Mouse (Mus musculus) forebrain, embryonic 13.5 days (tissue): ENCODE data around the gene Mapk8ip3. TPM values are rescaled to one million over a fixed set of nuclear protein-coding genes. Genes with fewer than 3 reads are reported as not detected.
A peak's percentile ranks its signal among the peaks of the same experiment; 100 is the strongest.

Experiments used
- ATAC-seq: fragments of 200-750 bp; cut with Nextera tagmentation; 2 replicates; pipeline ENCODE4 v1.8.0; 2017
- H3K27ac ChIP-seq: fragments of 300-500 bp; sonication (generic); 2 replicates; pipeline ENCODE4 v1.5.1; 2015; ENCODE audit warnings: inconsistent platforms, mild to moderate bottlenecking, moderate library complexity
- H3K27me3 ChIP-seq: fragments of 300-500 bp; sonication (generic); 2 replicates; pipeline ENCODE4 v1.6.1; 2015; ENCODE audit warnings: mild to moderate bottlenecking, inconsistent platforms
- H3K36me3 ChIP-seq: fragments of 300-500 bp; sonication (generic); 2 replicates; pipeline ENCODE4 v1.6.1; 2015; ENCODE audit warnings: mild to moderate bottlenecking, inconsistent platforms; ENCODE audit not compliant: poor library complexity, severe bottlenecking
- H3K4me1 ChIP-seq: fragments of 300-500 bp; sonication (generic); 2 replicates; pipeline ENCODE4 v1.6.1; 2015; ENCODE audit warnings: inconsistent platforms
- H3K4me2 ChIP-seq: fragments of 300-500 bp; sonication (generic); 2 replicates; pipeline ENCODE4 v1.6.1; 2015; ENCODE audit warnings: inconsistent platforms, mild to moderate bottlenecking, moderate library complexity
- H3K4me3 ChIP-seq: fragments of 300-500 bp; sonication (generic); 2 replicates; pipeline ENCODE4 v1.5.1; 2015; ENCODE audit warnings: mild to moderate bottlenecking, inconsistent platforms
- H3K9ac ChIP-seq: fragments of 300-500 bp; sonication (generic); 2 replicates; pipeline ENCODE4 v1.6.1; 2015; ENCODE audit warnings: mild to moderate bottlenecking, inconsistent platforms
- H3K9me3 ChIP-seq: fragments of 300-500 bp; sonication (generic); replicated peaks from 2 replicates; pipeline ENCODE4 v1.6.1; 2016; ENCODE audit warnings: inconsistent platforms
- WGBS: fragments of 180-500 bp; shearing (Covaris S2); methylation state at CpG from one replicate; pipeline ENCODE4 v1.1.7; 2015; 5-methylcytosine and 5-hydroxymethylcytosine counted together
- polyA plus RNA-seq: library from polyadenylated mRNA; unstranded; fragments of >200 nt; fragmentation: Nextera tagmentation; extraction: Ambion mirVana; gene quantifications from 2 replicates; pipeline ENCODE4 v1.2.1, GENCODE M21; 2015

The Mapk8ip3 gene
- polyA plus RNA-seq, 1 experiment from 2014 or later, result 60.8 TPM

DNA sequence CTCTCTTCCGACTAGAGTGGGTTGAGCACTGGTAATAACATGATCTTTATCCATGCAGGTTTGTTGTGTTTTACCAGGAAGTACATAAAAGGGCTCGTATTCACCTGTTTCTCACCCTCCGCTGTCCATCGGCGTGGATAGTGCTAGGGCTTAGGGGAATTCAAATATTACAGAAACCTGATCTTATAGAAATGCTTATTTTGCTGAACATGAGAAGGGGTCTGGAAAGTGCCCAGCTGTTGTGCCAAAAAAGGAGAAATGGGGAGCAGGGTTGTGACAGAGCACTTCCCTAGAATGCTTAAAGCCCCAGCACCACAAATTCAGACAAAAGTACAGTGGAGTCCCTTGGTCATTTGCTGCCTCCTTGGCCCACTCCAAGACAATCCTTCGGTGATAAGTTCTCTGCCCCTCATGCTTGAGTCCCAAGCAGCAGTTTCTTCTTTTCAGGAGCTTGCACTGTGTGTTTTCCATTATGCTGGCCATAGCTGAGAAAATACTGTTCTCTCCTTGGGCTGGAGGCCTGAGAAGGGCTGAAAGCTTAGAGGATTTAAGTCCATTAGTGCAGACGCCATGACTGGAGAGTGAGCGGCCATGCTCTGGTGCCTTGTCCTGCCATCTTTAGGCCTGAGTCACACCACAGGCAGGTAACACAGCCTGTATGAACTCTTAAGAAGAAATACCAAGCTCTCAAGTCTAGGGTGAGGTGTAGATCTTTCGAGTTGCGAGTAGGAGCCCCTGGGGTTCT is 85.2 kb downstream of the Mapk8ip3 start:
- Histone ChIP-seq H3K9me3 (no peaks in the 10 kb centered on the region), H3K27me3 (peaks cover 9% of the 10 kb centered on the region), H3K27ac (no peak overlapping the region), H3K4me3 (peak overlapping the region; percentile 70), H3K4me2 (peak overlapping the region; percentile 89), H3K36me3 (peaks cover 34% of the 10 kb centered on the region), H3K4me1 (peaks cover 23% of the 10 kb centered on the region), H3K9ac (peak overlapping the region; percentile 75)
- ATAC-seq, result no peak
- 80% methylated on average over 10 of the region's 10 CpGs for WGBS

DNA sequence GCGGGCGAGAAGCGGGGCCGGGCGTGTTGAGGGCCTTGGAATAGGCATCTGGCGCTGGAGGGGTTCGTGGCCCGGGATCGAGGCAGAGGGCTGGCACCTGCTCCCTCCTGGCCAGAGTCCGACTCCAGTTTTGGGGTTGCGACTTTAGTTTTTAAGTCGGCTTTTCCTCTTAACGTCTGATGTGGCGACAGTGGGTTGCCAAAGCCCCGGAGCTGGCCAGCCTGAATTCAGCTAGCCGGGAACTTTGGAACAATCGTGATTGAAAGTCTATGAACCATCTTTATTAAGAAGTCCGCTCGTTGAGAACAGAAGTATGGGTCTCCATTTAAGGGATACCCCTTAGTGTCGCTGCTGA is 86.0 kb downstream of the Mapk8ip3 start:
- WGBS, result 2% methylated on average over 20 of the region's 20 CpGs
- no peak overlapping the region for H3K27ac ChIP-seq
- H3K4me3 ChIP-seq, result peak overlapping the region; percentile 70
- peak overlapping the region; percentile 89 for H3K4me2 ChIP-seq
- peaks cover 23% of the 10 kb centered on the region for H3K4me1 ChIP-seq
- H3K36me3 ChIP-seq, result peaks cover 26% of the 10 kb centered on the region
- H3K9ac ChIP-seq, result peak overlapping the region; percentile 75
- no peak for ATAC-seq
- H3K27me3 ChIP-seq, result peaks cover 9% of the 10 kb centered on the region
- no peaks in the 10 kb centered on the region for H3K9me3 ChIP-seq

- peak within 1 kb of the TSS; percentile 89 for H3K4me2 ChIP-seq
- peaks cover 21% of the 10 kb centered on the region for H3K36me3 ChIP-seq
- H3K27ac ChIP-seq, result peak within 1 kb of the TSS; percentile 85
- peak within 1 kb of the TSS; percentile 78 for H3K9ac ChIP-seq
- H3K9me3 ChIP-seq, result no peaks in the 10 kb centered on the region
- H3K4me3 ChIP-seq, result peak within 1 kb of the TSS; percentile 70
- under 1% methylated on average over 52 of the region's 58 CpGs for whole genome bisulfite sequencing
- ATAC-seq, result peak; percentile 100
- peaks cover 23% of the 10 kb centered on the region for H3K4me1 ChIP-seq
- peaks cover 9% of the 10 kb centered on the region for H3K27me3 ChIP-seq
These were observed 86.6 kb downstream of the Mapk8ip3 start, which contains the start of gene Fahd1 for GRCm38 (mm10) chr17:24850065-24850772. Fahd1 (minus strand) TSS chr17:24850364.

DNA sequence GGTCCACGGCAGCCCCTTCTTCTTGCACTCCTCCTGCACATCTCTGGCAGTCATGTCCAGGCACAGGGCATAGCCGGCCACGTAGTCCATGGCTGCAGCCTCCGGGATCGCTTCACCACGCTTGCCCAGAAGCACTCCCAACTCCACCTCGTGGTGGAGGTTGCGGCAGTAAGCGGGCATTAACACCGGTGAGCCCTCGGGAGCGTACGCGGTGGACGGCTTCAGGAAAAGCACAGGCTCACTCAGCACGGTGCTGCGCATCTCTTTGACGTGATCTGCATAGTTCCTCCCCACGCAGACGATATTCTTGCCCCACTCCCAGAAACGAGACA is 87.1 kb downstream of the Mapk8ip3 start:
- Histone ChIP-seq H3K27me3 (peaks cover 9% of the 10 kb centered on the region), H3K4me2 (peak overlapping the region; percentile 89), H3K9ac (peak overlapping the region; percentile 78), H3K36me3 (peaks cover 21% of the 10 kb centered on the region), H3K4me1 (peaks cover 23% of the 10 kb centered on the region), H3K4me3 (peak overlapping the region; percentile 70), H3K27ac (peak overlapping the region; percentile 85), H3K9me3 (no peaks in the 10 kb centered on the region)
- no peak; the same call in 1 of the 2 replicates for ATAC-seq
- 0% methylated on average over 21 of the region's 21 CpGs for WGBS

GRCm38 (mm10) chr17:24848600-24849031 is 88.2 kb downstream of the Mapk8ip3 start:
- no peaks in the 10 kb centered on the region for H3K9me3 ChIP-seq
- H3K4me1 ChIP-seq, result peaks cover 23% of the 10 kb centered on the region
- ATAC-seq, result no peak
- no peak overlapping the region for H3K27ac ChIP-seq
- H3K36me3 ChIP-seq, result peaks cover 11% of the 10 kb centered on the region
- peak overlapping the region; percentile 89; the same call in 1 of the 2 replicates for H3K4me2 ChIP-seq
- no peak overlapping the region for H3K4me3 ChIP-seq
- H3K27me3 ChIP-seq, result peaks cover 16% of the 10 kb centered on the region
- no peak overlapping the region for H3K9ac ChIP-seq

DNA sequence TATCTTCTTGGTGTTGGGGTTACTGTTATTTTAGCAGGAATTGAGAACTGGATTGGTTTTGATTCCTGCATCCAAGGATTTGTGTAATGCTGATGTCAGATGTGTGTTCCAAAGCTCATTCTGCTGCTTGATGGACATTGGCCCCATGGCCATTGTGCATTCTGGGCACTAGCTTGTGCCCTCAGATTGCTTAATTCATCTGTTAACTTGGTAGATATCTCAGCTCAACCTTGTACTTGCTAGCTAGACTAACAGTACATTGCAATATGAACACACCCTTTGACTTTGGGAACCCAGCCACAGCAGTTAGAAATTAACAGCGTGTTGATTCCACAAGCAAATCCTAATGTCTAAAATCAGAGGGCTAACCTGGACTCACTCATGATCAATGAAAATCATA is 89.4 kb downstream of the Mapk8ip3 start:
- ATAC-seq, result no peak
- Histone ChIP-seq H3K27me3 (peaks cover 16% of the 10 kb centered on the region), H3K9me3 (no peaks in the 10 kb centered on the region), H3K36me3 (no peaks in the 10 kb centered on the region), H3K4me3 (no peak overlapping the region), H3K4me1 (peaks cover 23% of the 10 kb centered on the region), H3K4me2 (no peak overlapping the region), H3K27ac (no peak overlapping the region), H3K9ac (no peak overlapping the region)
- WGBS, result 95% methylated on average over 1 of the region's 1 CpGs

DNA sequence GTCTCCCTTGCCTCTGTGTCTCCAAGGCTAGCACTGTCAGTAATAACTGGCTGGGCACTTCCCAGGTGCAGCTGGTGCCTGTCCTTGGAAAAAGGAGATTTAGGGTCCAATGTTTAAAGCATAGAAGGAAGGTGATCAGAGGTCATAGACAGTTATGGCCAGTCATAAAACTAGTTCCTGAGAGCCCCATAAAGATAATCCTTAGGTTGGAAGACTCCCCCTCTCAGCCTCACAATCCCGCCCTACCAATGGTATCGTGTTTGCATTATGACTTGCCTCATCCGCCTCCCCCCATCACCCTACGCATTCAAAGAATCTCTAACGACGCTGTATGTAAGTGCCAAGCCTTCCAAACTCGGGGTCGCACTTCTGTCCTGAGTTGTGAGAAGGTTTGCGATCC is 92.3 kb downstream of the Mapk8ip3 start:
- H3K27me3 ChIP-seq, result peaks cover 12% of the 10 kb centered on the region
- H3K4me1 ChIP-seq, result peaks cover 14% of the 10 kb centered on the region
- H3K9me3 ChIP-seq, result no peaks in the 10 kb centered on the region
- no peak overlapping the region for H3K4me3 ChIP-seq
- ATAC-seq, result no peak
- no peak overlapping the region for H3K9ac ChIP-seq
- no peak overlapping the region for H3K27ac ChIP-seq
- WGBS, result 58% methylated on average over 9 of the region's 9 CpGs
- H3K4me2 ChIP-seq, result no peak overlapping the region
- H3K36me3 ChIP-seq, result no peaks in the 10 kb centered on the region

DNA sequence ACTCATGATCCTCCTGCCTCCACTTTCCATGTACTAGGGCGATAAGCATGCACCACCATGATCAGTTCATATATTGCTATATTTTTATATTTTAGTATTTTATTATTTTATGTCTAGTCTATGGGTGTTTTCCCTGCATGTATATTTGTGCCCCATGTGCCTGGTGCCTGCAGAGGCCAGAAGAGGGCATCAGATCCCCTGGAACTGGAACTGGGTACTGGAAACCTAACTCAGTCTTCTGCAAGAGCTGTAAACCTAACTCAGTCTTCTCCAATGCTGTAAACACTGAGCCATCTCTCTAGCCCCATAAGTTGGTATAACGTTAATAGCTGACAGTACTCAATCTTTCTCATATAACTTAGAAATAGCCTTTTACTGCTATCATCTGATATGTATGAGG is 94.1 kb downstream of the Mapk8ip3 start:
- no peak for ATAC-seq
- Histone ChIP-seq H3K27ac (no peak overlapping the region), H3K9ac (no peak overlapping the region), H3K36me3 (no peaks in the 10 kb centered on the region), H3K27me3 (peaks cover 12% of the 10 kb centered on the region), H3K9me3 (no peaks in the 10 kb centered on the region), H3K4me2 (no peak overlapping the region), H3K4me1 (no peaks in the 10 kb centered on the region), H3K4me3 (no peak overlapping the region)
- 51% methylated on average over 2 of the region's 2 CpGs for WGBS

Other genes starting within 250 kb of the Mapk8ip3 start
- 61.0 and 68.7 TPM in 2 replicates for gene Syngr3, start 247.0 kb downstream of the Mapk8ip3 start, polyA plus RNA-seq
- 40.7 and 42.5 TPM in 2 replicates for gene Gfer, start 240.8 kb downstream of the Mapk8ip3 start, polyA plus RNA-seq
- gene Noxo1, start 240.7 kb downstream of the Mapk8ip3 start, polyA plus RNA-seq, result 1.3 TPM in 2 replicates
- 86.9 and 107 TPM in 2 replicates for gene Tbl3, start 229.3 kb downstream of the Mapk8ip3 start, polyA plus RNA-seq
- gene Rnf151, start 218.9 kb downstream of the Mapk8ip3 start, polyA plus RNA-seq, result 0.18 TPM in 1 of 2 replicates, not detected in the other
- gene Rps2, start 218.9 kb downstream of the Mapk8ip3 start, polyA plus RNA-seq, result 992 and 1,023 TPM in 2 replicates
- gene Ndufb10, start 212.5 kb downstream of the Mapk8ip3 start, polyA plus RNA-seq, result 232 and 253 TPM in 2 replicates
- gene Rpl3l, start 209.2 kb downstream of the Mapk8ip3 start, polyA plus RNA-seq, result not detected in 2 replicates
- 18.8 and 22.1 TPM in 2 replicates for gene Msrb1, start 200.3 kb downstream of the Mapk8ip3 start, polyA plus RNA-seq
- 0.15 and 0.17 TPM in 2 replicates for gene Hs3st6, start 184.0 kb downstream of the Mapk8ip3 start, polyA plus RNA-seq
- not detected in 2 replicates for gene Meiob, start 132.7 kb downstream of the Mapk8ip3 start, polyA plus RNA-seq
- gene Hagh, start 96.8 kb downstream of the Mapk8ip3 start, polyA plus RNA-seq, result 36.7 and 37.1 TPM in 2 replicates
- 16.0 and 16.8 TPM in 2 replicates for gene Fahd1, start 86.6 kb downstream of the Mapk8ip3 start, polyA plus RNA-seq
- 0.17 and 0.25 TPM in 2 replicates for gene Igfals, start 71.0 kb downstream of the Mapk8ip3 start, polyA plus RNA-seq
- 68.5 and 76.9 TPM in 2 replicates for gene Nubp2, start 50.6 kb downstream of the Mapk8ip3 start, polyA plus RNA-seq
- gene Spsb3, start 50.3 kb downstream of the Mapk8ip3 start, polyA plus RNA-seq, result 64.3 and 67.4 TPM in 2 replicates
- gene Eme2, start 41.9 kb downstream of the Mapk8ip3 start, polyA plus RNA-seq, result 31.3 and 36.5 TPM in 2 replicates
- gene Mrps34, start 41.9 kb downstream of the Mapk8ip3 start, polyA plus RNA-seq, result 81.4 and 85.4 TPM in 2 replicates
- 72.1 and 80.8 TPM in 2 replicates for gene Nme3, start 40.5 kb downstream of the Mapk8ip3 start, polyA plus RNA-seq
- gene Jpt2, start 23.7 kb upstream of the Mapk8ip3 start, polyA plus RNA-seq, result 186 and 217 TPM in 2 replicates
- 7.9 and 8.3 TPM in 2 replicates for gene Cramp1l, start 78.8 kb upstream of the Mapk8ip3 start, polyA plus RNA-seq
- 18.6 and 22.8 TPM in 2 replicates for gene Ift140, start 79.1 kb upstream of the Mapk8ip3 start, polyA plus RNA-seq
- gene Tmem204, start 146.6 kb upstream of the Mapk8ip3 start, polyA plus RNA-seq, result 7.7 and 10.1 TPM in 2 replicates
- 41.2 and 45.3 TPM in 2 replicates for gene Telo2, start 179.0 kb upstream of the Mapk8ip3 start, polyA plus RNA-seq
- gene Ptx4, start 183.8 kb upstream of the Mapk8ip3 start, polyA plus RNA-seq, result not detected in 2 replicates
- gene Clcn7, start 196.4 kb upstream of the Mapk8ip3 start, polyA plus RNA-seq, result 23.6 and 29.6 TPM in 2 replicates
- gene Ccdc154, start 225.5 kb upstream of the Mapk8ip3 start, polyA plus RNA-seq, result not detected in 2 replicates
- not detected in 2 replicates for gene Gm38655, start 238.5 kb upstream of the Mapk8ip3 start, polyA plus RNA-seq
- 38.3 and 38.6 TPM in 2 replicates for gene BC003965, start 247.6 kb upstream of the Mapk8ip3 start, polyA plus RNA-seq